Mouse (Mus musculus) olfactory bulb, adult 2 months (tissue): Measurements from ENCODE around the gene Gm2012. TPM values are rescaled to one million over a fixed set of nuclear protein-coding genes. Genes with fewer than 3 reads are reported as not detected.
"Not testable (repeated sequence)": the region's sequence is repeated elsewhere in the genome, so short reads cannot be mapped to it uniquely, and the experiment has no call there.

ENCODE experiments used
- H3K27ac ChIP-seq: fragments of 200-500 bp; 2 replicates; pipeline ENCODE4 v1.5.1; 2012; ENCODE audit warnings: low read depth, low read length; ENCODE audit not compliant: insufficient read depth
- H3K4me1 ChIP-seq: fragments of 200-500 bp; 2 replicates; pipeline ENCODE4 v1.6.1; 2012; ENCODE audit warnings: low read length; ENCODE audit not compliant: control insufficient read depth, insufficient read depth
- H3K4me3 ChIP-seq: fragments of 200-500 bp; 2 replicates; pipeline ENCODE4 v1.5.1; 2012; ENCODE audit warnings: mild to moderate bottlenecking, low read depth, low read length, moderate library complexity; ENCODE audit not compliant: insufficient read depth
- WGBS: fragments of 180-500 bp; shearing (Covaris S2); methylation state at CpG from one replicate; pipeline ENCODE4 v1.1.7; 2018; 5-methylcytosine and 5-hydroxymethylcytosine counted together
- polyA plus RNA-seq: library from polyadenylated mRNA; stranded (reverse); fragments of >200 nt; gene quantifications from 2 replicates; pipeline ENCODE4 v1.2.4, GENCODE M21; 2012; ENCODE audit warnings: low replicate concordance; ENCODE audit not compliant: missing spikeins, insufficient read depth, insufficient read length

Gm2012 gene
- not detected in 2 replicates for polyA plus RNA-seq

- not testable (repeated sequence) for H3K4me3 ChIP-seq, H3K4me1 ChIP-seq, H3K27ac ChIP-seq
- WGBS: no CpG with 5 or more reads among the region's 5 CpGs
These were observed at the start of gene Gm2012 for GRCm38 (mm10) chrX:26231255-26231654. TSS of gene Gm2012 (minus strand) at chrX:26231355.

DNA sequence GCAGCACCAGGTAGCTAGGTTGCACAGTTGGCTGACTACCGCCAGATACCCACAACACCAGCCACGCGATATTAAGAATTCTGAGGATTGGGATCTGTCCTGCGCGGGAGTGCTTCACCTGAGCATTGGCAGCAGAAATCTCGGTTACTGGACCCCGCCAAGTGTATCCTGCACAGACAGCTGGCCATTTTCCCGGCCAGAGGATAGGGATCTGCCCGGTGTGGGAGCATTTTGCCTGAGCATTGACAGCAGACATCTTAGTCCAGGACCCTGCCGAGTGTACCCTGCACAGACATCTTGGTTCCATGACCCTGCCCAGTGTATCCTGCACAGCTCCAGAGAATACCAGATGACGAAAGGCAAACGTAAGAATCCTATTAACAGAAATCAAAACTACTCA lies 72.0 kb downstream of the Gm2012 start:
- H3K4me1 ChIP-seq, H3K4me3 ChIP-seq, H3K27ac ChIP-seq: not testable (repeated sequence)
- 79% methylated on average over 12 of the region's 12 CpGs for WGBS

Other genes starting within 250 kb of the Gm2012 start
- gene Gm5168, start 180.3 kb downstream of the Gm2012 start, polyA plus RNA-seq: not detected in 2 replicates
- gene Gm2030, start 78.7 kb upstream of the Gm2012 start, polyA plus RNA-seq: not detected in 2 replicates